8 mouse cellular contexts compared by ENCODE assay signal in genomic region chr11:78531046-78531445, GRCm38 (mm10). TPM values are rescaled to one million over a fixed set of nuclear protein-coding genes. Genes with fewer than 3 reads are reported as not detected.
A peak's percentile ranks its signal among the peaks of the same experiment; 100 is the strongest.
DNase-seq lines count a peak whose midpoint lies in the region; ATAC-seq and TF ChIP-seq lines count a peak whose summit lies in the region.

No protein-coding gene starts in this region.

- TF ChIP-seq CTCF in lung, postnatal 0 days (IDR thresholded peaks at IDR 0.05): no peak

- no peak overlapping the region for H3K4me3 ChIP-seq in limb, embryonic 11.5 days (ENCODE audit: low read depth, low read length)
- no peak overlapping the region for H3K4me3 ChIP-seq in limb, embryonic 10.5 days
- H3K4me3 ChIP-seq in lung, postnatal 0 days (ENCODE audit: low read depth, low read length): no peak overlapping the region
- H3K4me3 ChIP-seq in midbrain, embryonic 10.5 days: no peak overlapping the region

- H3K4me2 ChIP-seq in limb, embryonic 11.5 days (ENCODE audit: low read depth, severe bottlenecking): no peak overlapping the region
- no peak overlapping the region for H3K4me2 ChIP-seq in lung, postnatal 0 days (replicated peaks; ENCODE audit: low read depth, low read length)

- TF ChIP-seq EP300 in lung, postnatal 0 days (IDR thresholded peaks at IDR 0.05): peak; percentile 69; the same call in 1 of the 2 replicates

- 84% methylated on average over 6 of the region's 6 CpGs for WGBS in limb, embryonic 11.5 days
- WGBS in limb, embryonic 10.5 days: 88% methylated on average over 6 of the region's 6 CpGs
- WGBS in lung, postnatal 0 days: 55% methylated on average over 6 of the region's 6 CpGs
- WGBS in midbrain, embryonic 10.5 days: 85% methylated on average over 6 of the region's 6 CpGs

- H3K9ac ChIP-seq in limb, embryonic 11.5 days (ENCODE audit: low read length): no peak overlapping the region
- H3K9ac ChIP-seq in lung, postnatal 0 days (replicated peaks; ENCODE audit: low read depth): no peak overlapping the region

- 0 out of 2 replicates have a peak overlapping the region, but pooled peaks have one; percentile 8 for H3K27ac ChIP-seq in limb, embryonic 11.5 days (replicated peaks; ENCODE audit: low read depth, low read length)
- no peak overlapping the region for H3K27ac ChIP-seq in limb, embryonic 10.5 days
- H3K27ac ChIP-seq in lung, postnatal 0 days (ENCODE audit: low read length): peak overlapping the region; percentile 77
- no peak overlapping the region for H3K27ac ChIP-seq in midbrain, embryonic 10.5 days (replicated peaks)

- H3K4me1 ChIP-seq in limb, embryonic 11.5 days (ENCODE audit: control insufficient read depth, insufficient read depth, low read length): peaks cover 7% of the 10 kb centered on the region
- H3K4me1 ChIP-seq in limb, embryonic 10.5 days: peaks cover 11% of the 10 kb centered on the region
- H3K4me1 ChIP-seq in lung, postnatal 0 days (ENCODE audit: insufficient read depth, low read depth, low read length): no peaks in the 10 kb centered on the region; the same call in 1 of the 2 replicates
- peaks cover 12% of the 10 kb centered on the region for H3K4me1 ChIP-seq in midbrain, embryonic 10.5 days

- no peaks in the 10 kb centered on the region for H3K9me3 ChIP-seq in limb, embryonic 11.5 days (ENCODE audit: control insufficient read depth, low read length)
- H3K9me3 ChIP-seq in limb, embryonic 10.5 days (replicated peaks): no peaks in the 10 kb centered on the region
- no peaks in the 10 kb centered on the region for H3K9me3 ChIP-seq in lung, postnatal 0 days (ENCODE audit: low read length)
- H3K9me3 ChIP-seq in midbrain, embryonic 10.5 days (replicated peaks): no peaks in the 10 kb centered on the region

- peaks cover 15% of the 10 kb centered on the region for H3K36me3 ChIP-seq in limb, embryonic 11.5 days (ENCODE audit: control insufficient read depth, insufficient read depth, low read length)
- peaks cover 67% of the 10 kb centered on the region for H3K36me3 ChIP-seq in limb, embryonic 10.5 days
- H3K36me3 ChIP-seq in lung, postnatal 0 days (ENCODE audit: insufficient read depth, low read length): peaks cover 25% of the 10 kb centered on the region
- H3K36me3 ChIP-seq in midbrain, embryonic 10.5 days: peaks cover 63% of the 10 kb centered on the region

- no peaks in the 10 kb centered on the region for H3K27me3 ChIP-seq in limb, embryonic 11.5 days (ENCODE audit: control insufficient read depth, insufficient read depth, low read length)
- H3K27me3 ChIP-seq in limb, embryonic 10.5 days (ENCODE audit: low read depth, poor library complexity, severe bottlenecking): no peaks in the 10 kb centered on the region
- H3K27me3 ChIP-seq in lung, postnatal 0 days (replicated peaks; ENCODE audit: insufficient read depth, low read length): no peaks in the 10 kb centered on the region
- H3K27me3 ChIP-seq in midbrain, embryonic 10.5 days (ENCODE audit: low read depth, poor library complexity, severe bottlenecking): no peaks in the 10 kb centered on the region

- ATAC-seq in limb, embryonic 11.5 days (ENCODE audit: insufficient number of reproducible peaks, low FRiP score, low TSS enrichment, low read depth): no peak
- no peak for ATAC-seq in lung, postnatal 0 days

- DNase-seq in limb, embryonic 11.5 days (ENCODE audit: low spot score): no peak
- DNase-seq in limb, embryonic 10.5 days (ENCODE audit: low spot score): no peak
- peak; percentile 35 for DNase-seq in gastrocnemius, postnatal 25 days
- peak; percentile 64 for DNase-seq in kidney, adult 11 months
- peak; percentile 61 for DNase-seq in lung, postnatal 0 days (ENCODE audit: low spot score)
- DNase-seq in midbrain, embryonic 10.5 days (ENCODE audit: low spot score): no peak
- no peak for DNase-seq in layer of hippocampus, postnatal 14 days (ENCODE audit: low spot score in 2 of 2)
- DNase-seq in retina, embryonic 14.5 days (ENCODE audit: low spot score): no peak

RNA-seq across cellular contexts. Expression of gene Tnfaip1, which starts 5.1 kb away (rescaled TPM):
- polyA plus RNA-seq in limb, embryonic 11.5 days (2014; fragmentation: Nextera tagmentation; extraction: Ambion mirVana): 84.3 and 85.1 TPM in 2 replicates
- polyA plus RNA-seq in limb, embryonic 10.5 days (2016; fragmentation: Nextera tagmentation; extraction: Ambion mirVana): 92.4 and 94.1 TPM in 2 replicates
- 10 to 100 TPM; 35.9 to 38.0 TPM for total RNA-seq in gastrocnemius, postnatal 25 days (2021)
- 93.3 and 96.6 TPM in 2 replicates for polyA plus RNA-seq in lung, postnatal 0 days (2015; fragmentation: Nextera tagmentation; extraction: Ambion mirVana)
- polyA plus RNA-seq in midbrain, embryonic 10.5 days (2016; fragmentation: Nextera tagmentation; extraction: Ambion mirVana): 85.1 and 89.6 TPM in 2 replicates
- 10 to 100 TPM; 38.1 to 40.9 TPM for total RNA-seq in layer of hippocampus, postnatal 14 days (2021)

RNA-seq across cellular contexts. Expression of gene Ift20, which starts 5.1 kb away (rescaled TPM):
- 128 and 130 TPM in 2 replicates for polyA plus RNA-seq in limb, embryonic 11.5 days (2014; fragmentation: Nextera tagmentation; extraction: Ambion mirVana)
- 85.7 and 97.9 TPM in 2 replicates for polyA plus RNA-seq in limb, embryonic 10.5 days (2016; fragmentation: Nextera tagmentation; extraction: Ambion mirVana)
- total RNA-seq in gastrocnemius, postnatal 25 days (2021): 10 to 100 TPM; 21.4 to 21.7 TPM
- 216 and 222 TPM in 2 replicates for polyA plus RNA-seq in lung, postnatal 0 days (2015; fragmentation: Nextera tagmentation; extraction: Ambion mirVana)
- 83.4 and 84.5 TPM in 2 replicates for polyA plus RNA-seq in midbrain, embryonic 10.5 days (2016; fragmentation: Nextera tagmentation; extraction: Ambion mirVana)
- 10 to 100 TPM; 73.7 to 79.8 TPM for total RNA-seq in layer of hippocampus, postnatal 14 days (2021)

RNA-seq across cellular contexts. Expression of gene Poldip2, which starts 19.1 kb away (rescaled TPM):
- polyA plus RNA-seq in limb, embryonic 11.5 days (2014; fragmentation: Nextera tagmentation; extraction: Ambion mirVana): 164 and 165 TPM in 2 replicates
- 179 TPM in 2 replicates for polyA plus RNA-seq in limb, embryonic 10.5 days (2016; fragmentation: Nextera tagmentation; extraction: Ambion mirVana)
- 100 to 1,000 TPM in 1 of 2 experiments, 10 to 100 TPM in 1; 97.5 to 106 TPM for total RNA-seq in gastrocnemius, postnatal 25 days (2021)
- 105 and 111 TPM in 2 replicates for polyA plus RNA-seq in lung, postnatal 0 days (2015; fragmentation: Nextera tagmentation; extraction: Ambion mirVana)
- 148 and 157 TPM in 2 replicates for polyA plus RNA-seq in midbrain, embryonic 10.5 days (2016; fragmentation: Nextera tagmentation; extraction: Ambion mirVana)
- total RNA-seq in layer of hippocampus, postnatal 14 days (2021): 100 to 1,000 TPM; 118 to 120 TPM

RNA-seq across cellular contexts. Expression of gene Tmem199, which starts 19.1 kb away (rescaled TPM):
- polyA plus RNA-seq in limb, embryonic 11.5 days (2014; fragmentation: Nextera tagmentation; extraction: Ambion mirVana): 62.0 and 66.5 TPM in 2 replicates
- 73.7 and 85.5 TPM in 2 replicates for polyA plus RNA-seq in limb, embryonic 10.5 days (2016; fragmentation: Nextera tagmentation; extraction: Ambion mirVana)
- total RNA-seq in gastrocnemius, postnatal 25 days (2021): 10 to 100 TPM; 12.3 to 13.6 TPM
- 32.3 and 32.4 TPM in 2 replicates for polyA plus RNA-seq in lung, postnatal 0 days (2015; fragmentation: Nextera tagmentation; extraction: Ambion mirVana)
- 81.8 and 88.8 TPM in 2 replicates for polyA plus RNA-seq in midbrain, embryonic 10.5 days (2016; fragmentation: Nextera tagmentation; extraction: Ambion mirVana)
- 10 to 100 TPM; 36.0 to 40.7 TPM for total RNA-seq in layer of hippocampus, postnatal 14 days (2021)

RNA-seq across cellular contexts. Expression of gene Tmem97, which starts 19.5 kb away (rescaled TPM):
- polyA plus RNA-seq in limb, embryonic 11.5 days (2014; fragmentation: Nextera tagmentation; extraction: Ambion mirVana): 83.3 and 83.8 TPM in 2 replicates
- 87.7 and 104 TPM in 2 replicates for polyA plus RNA-seq in limb, embryonic 10.5 days (2016; fragmentation: Nextera tagmentation; extraction: Ambion mirVana)
- 1 to 10 TPM; 3.2 to 3.7 TPM for total RNA-seq in gastrocnemius, postnatal 25 days (2021)
- polyA plus RNA-seq in lung, postnatal 0 days (2015; fragmentation: Nextera tagmentation; extraction: Ambion mirVana): 36.0 and 46.0 TPM in 2 replicates
- 91.6 and 110 TPM in 2 replicates for polyA plus RNA-seq in midbrain, embryonic 10.5 days (2016; fragmentation: Nextera tagmentation; extraction: Ambion mirVana)
- 10 to 100 TPM; 13.3 to 19.0 TPM for total RNA-seq in layer of hippocampus, postnatal 14 days (2021)

Comparison
In these comparisons a context has a peak if more than half of its experiments do, and no peak if none do; other contexts are left out.
1. H3K27ac ChIP-seq: peak in limb, embryonic 11.5 days (single experiment) and lung, postnatal 0 days (single experiment); none in limb, embryonic 10.5 days (single experiment) and midbrain, embryonic 10.5 days (single experiment).
2. DNase-seq: peak in gastrocnemius, postnatal 25 days (single experiment), kidney, adult 11 months (single experiment) and lung, postnatal 0 days (single experiment); none in limb, embryonic 11.5 days (single experiment), limb, embryonic 10.5 days (single experiment), midbrain, embryonic 10.5 days (single experiment), layer of hippocampus, postnatal 14 days (0 of 2) and retina, embryonic 14.5 days (single experiment).